Mouse (Mus musculus) C2C12 (cell line): ENCODE results near the gene Hist1h2ba. TPM values are rescaled to one million over a fixed set of nuclear protein-coding genes. Genes with fewer than 3 reads are reported as not detected.

Experiments
- H3K27me3 ChIP-seq: one replicate; pipeline ENCODE4 v1.6.1; 2011; ENCODE audit not compliant: control insufficient read depth, insufficient read depth, insufficient read length
- H3K36me3 ChIP-seq: one replicate; pipeline ENCODE4 v1.6.1; 2011; ENCODE audit not compliant: control insufficient read depth, insufficient read depth
- H3K4me3 ChIP-seq: one replicate; pipeline ENCODE4 v1.5.1; 2011; ENCODE audit warnings: mild to moderate bottlenecking, control low read depth; ENCODE audit not compliant: poor library complexity, insufficient read depth, severe bottlenecking
- H3K79me2 ChIP-seq: one replicate; pipeline ENCODE4 v1.6.1; 2011; ENCODE audit not compliant: control insufficient read depth, insufficient read depth
- H3K79me3 ChIP-seq: one replicate; pipeline ENCODE4 v1.6.1; 2011; ENCODE audit warnings: low read depth, control low read depth
- H3ac ChIP-seq: one replicate; pipeline ENCODE3; 2011; ENCODE audit warnings: low read depth; ENCODE audit not compliant: control insufficient read depth, insufficient read length
- CEBPB ChIP-seq: IDR thresholded peaks from one replicate; pipeline ENCODE4 v1.6.1; 2011; ENCODE audit warnings: low read depth, mild to moderate bottlenecking, control low read depth, moderate library complexity
- CTCF ChIP-seq: IDR thresholded peaks from one replicate; pipeline ENCODE4 v1.5.1; 2011; ENCODE audit not compliant: control insufficient read depth, insufficient read depth, insufficient read length
- FOSL1 ChIP-seq: IDR thresholded peaks from one replicate; pipeline ENCODE4 v1.8.0; 2011; ENCODE audit warnings: mild to moderate bottlenecking, low read length; ENCODE audit not compliant: poor library complexity, insufficient read depth, severe bottlenecking
- MAX ChIP-seq: IDR thresholded peaks from one replicate; pipeline ENCODE4 v1.6.1; 2011; ENCODE audit warnings: mild to moderate bottlenecking, control low read depth
- MYOD1 ChIP-seq: IDR thresholded peaks from one replicate; pipeline ENCODE4 v1.6.1; 2011; ENCODE audit warnings: low read depth; ENCODE audit not compliant: control insufficient read depth, insufficient read length
- MYOG ChIP-seq: IDR thresholded peaks from one replicate; pipeline ENCODE4 v1.6.1; 2011; ENCODE audit not compliant: control insufficient read depth, insufficient read length; ENCODE audit errors: extremely low read depth
- USF1 ChIP-seq: IDR thresholded peaks from one replicate; pipeline ENCODE4 v1.6.1; 2011; ENCODE audit warnings: low read depth, mild to moderate bottlenecking, control low read depth, moderate library complexity
- polyA plus RNA-seq: library from polyadenylated mRNA; unstranded; fragments of >200 nt; fragmentation: generic; extraction: Trizol; gene quantifications from one replicate; pipeline ENCODE4 v1.2.1, GENCODE M21; 2012; ENCODE audit warnings: missing spikeins

Hist1h2ba gene
- polyA plus RNA-seq, 1 experiment: not detected

GRCm38 (mm10) chr13:23949484-23950246, 15.7 kb upstream of the Hist1h2ba start:
- no peaks in the 10 kb centered on the region for H3K79me3 ChIP-seq
- H3K79me2 ChIP-seq: no peaks in the 10 kb centered on the region
- no peaks in the 10 kb centered on the region for H3K36me3 ChIP-seq
- no peak for TF ChIP-seq FOSL1
- TF ChIP-seq CTCF: no peak
- TF ChIP-seq CEBPB: no peak
- TF ChIP-seq MYOD1: no peak
- no peak for TF ChIP-seq MAX
- TF ChIP-seq MYOG: no peak
- no peak for TF ChIP-seq USF1
- no peak overlapping the region for H3K4me3 ChIP-seq
- no peaks in the 10 kb centered on the region for H3K27me3 ChIP-seq
- no peak overlapping the region for H3ac ChIP-seq

GRCm38 (mm10) chr13:23946254-23946653, 12.3 kb upstream of the Hist1h2ba start:
- no peak overlapping the region for H3ac ChIP-seq
- H3K36me3 ChIP-seq: no peaks in the 10 kb centered on the region
- H3K27me3 ChIP-seq: peaks cover 7% of the 10 kb centered on the region
- no peaks in the 10 kb centered on the region for H3K79me3 ChIP-seq
- H3K4me3 ChIP-seq: no peak overlapping the region
- H3K79me2 ChIP-seq: no peaks in the 10 kb centered on the region
- TF ChIP-seq FOSL1: no peak
- TF ChIP-seq MAX: no peak
- TF ChIP-seq USF1: no peak
- TF ChIP-seq CEBPB: no peak
- no peak for TF ChIP-seq MYOD1
- no peak for TF ChIP-seq MYOG
- no peak for TF ChIP-seq CTCF

- no peaks in the 10 kb centered on the region for H3K36me3 ChIP-seq
- peaks cover 11% of the 10 kb centered on the region for H3K27me3 ChIP-seq
- H3ac ChIP-seq: no peak overlapping the region
- no peak for TF ChIP-seq MAX
- no peak for TF ChIP-seq MYOG
- no peak for TF ChIP-seq CTCF
- no peak for TF ChIP-seq CEBPB
- TF ChIP-seq MYOD1: no peak
- TF ChIP-seq FOSL1: no peak
- no peak for TF ChIP-seq USF1
- no peaks in the 10 kb centered on the region for H3K79me2 ChIP-seq
- H3K79me3 ChIP-seq: no peaks in the 10 kb centered on the region
- H3K4me3 ChIP-seq: no peak overlapping the region
Measured at GRCm38 (mm10) chr13:23942861-23943260, 8.9 kb upstream of the Hist1h2ba start.

GRCm38 (mm10) chr13:23940291-23940690, 6.3 kb upstream of the Hist1h2ba start:
- Histone ChIP-seq H3K4me3 (no peak overlapping the region), H3K27me3 (peaks cover 11% of the 10 kb centered on the region), H3K79me2 (no peaks in the 10 kb centered on the region), H3K79me3 (no peaks in the 10 kb centered on the region), H3K36me3 (no peaks in the 10 kb centered on the region), H3ac (no peak overlapping the region)
- no peak for TF ChIP-seq MAX

- H3K27me3 ChIP-seq: peaks cover 9% of the 10 kb centered on the region
- TF ChIP-seq CEBPB (no peak), MAX (no peak), FOSL1 (no peak), MYOD1 (no peak), MYOG (no peak), USF1 (no peak), CTCF (no peak)
- H3K79me2 ChIP-seq: no peaks in the 10 kb centered on the region
- no peaks in the 10 kb centered on the region for H3K36me3 ChIP-seq
- no peak overlapping the region for H3K4me3 ChIP-seq
- no peaks in the 10 kb centered on the region for H3K79me3 ChIP-seq
- H3ac ChIP-seq: no peak overlapping the region
Measured at GRCm38 (mm10) chr13:23938699-23939098, 4.7 kb upstream of the Hist1h2ba start.

GRCm38 (mm10) chr13:23934211-23934520, 210 bp upstream of the Hist1h2ba start, which contains the start of gene Hist1h2aa:
Gene Hist1h2aa (plus strand): TSS chr13:23934462.
- Histone ChIP-seq H3K79me2 (no peaks in the 10 kb centered on the region), H3ac (no peak within 1 kb of the TSS), H3K4me3 (no peak within 1 kb of the TSS), H3K27me3 (no peaks in the 10 kb centered on the region), H3K79me3 (no peaks in the 10 kb centered on the region), H3K36me3 (no peaks in the 10 kb centered on the region)
- no peak for TF ChIP-seq USF1
- TF ChIP-seq MYOG: no peak
- no peak for TF ChIP-seq CTCF
- no peak for TF ChIP-seq FOSL1
- TF ChIP-seq MAX: no peak
- no peak for TF ChIP-seq MYOD1
- no peak for TF ChIP-seq CEBPB
